Mouse (Mus musculus) myocyte (in vitro differentiated cells): ENCODE measurements around the gene Adgrg1.

ENCODE experiments used
- MAX ChIP-seq: IDR thresholded peaks from one replicate; pipeline ENCODE4 v1.6.1; 2011; ENCODE audit warnings: low read depth, mild to moderate bottlenecking, control low read depth
- MYOD1 ChIP-seq, 3 experiments: IDR thresholded peaks; one replicate each; pipeline ENCODE4 v1.6.1; 2011; ENCODE audit warnings: control low read depth in 2 of 3, low read depth in 2 of 3, mild to moderate bottlenecking in 2 of 3, moderate library complexity in 1 of 3; ENCODE audit not compliant: insufficient read length in 2 of 3, control insufficient read depth in 1 of 3
- MYOG ChIP-seq, 3 experiments: IDR thresholded peaks; one replicate each; pipeline ENCODE4 v1.6.1; 2011; ENCODE audit warnings: control low read depth in 2 of 3, low read depth in 2 of 3, mild to moderate bottlenecking in 2 of 3; ENCODE audit not compliant: insufficient read length in 2 of 3, control insufficient read depth in 1 of 3, insufficient read depth in 1 of 3
- POLR2A ChIP-seq: IDR thresholded peaks from one replicate; pipeline ENCODE4 v1.6.1; 2011; ENCODE audit warnings: low read depth, mild to moderate bottlenecking, control low read depth, moderate library complexity; ENCODE audit not compliant: insufficient read length
- TCF3 ChIP-seq: IDR thresholded peaks from one replicate; pipeline ENCODE4 v1.6.1; 2011; ENCODE audit warnings: low read depth, control low read depth; ENCODE audit not compliant: insufficient read length
- USF1 ChIP-seq: IDR thresholded peaks from one replicate; pipeline ENCODE4 v1.6.1; 2011; ENCODE audit warnings: low read depth, mild to moderate bottlenecking, control low read depth, moderate library complexity

DNA sequence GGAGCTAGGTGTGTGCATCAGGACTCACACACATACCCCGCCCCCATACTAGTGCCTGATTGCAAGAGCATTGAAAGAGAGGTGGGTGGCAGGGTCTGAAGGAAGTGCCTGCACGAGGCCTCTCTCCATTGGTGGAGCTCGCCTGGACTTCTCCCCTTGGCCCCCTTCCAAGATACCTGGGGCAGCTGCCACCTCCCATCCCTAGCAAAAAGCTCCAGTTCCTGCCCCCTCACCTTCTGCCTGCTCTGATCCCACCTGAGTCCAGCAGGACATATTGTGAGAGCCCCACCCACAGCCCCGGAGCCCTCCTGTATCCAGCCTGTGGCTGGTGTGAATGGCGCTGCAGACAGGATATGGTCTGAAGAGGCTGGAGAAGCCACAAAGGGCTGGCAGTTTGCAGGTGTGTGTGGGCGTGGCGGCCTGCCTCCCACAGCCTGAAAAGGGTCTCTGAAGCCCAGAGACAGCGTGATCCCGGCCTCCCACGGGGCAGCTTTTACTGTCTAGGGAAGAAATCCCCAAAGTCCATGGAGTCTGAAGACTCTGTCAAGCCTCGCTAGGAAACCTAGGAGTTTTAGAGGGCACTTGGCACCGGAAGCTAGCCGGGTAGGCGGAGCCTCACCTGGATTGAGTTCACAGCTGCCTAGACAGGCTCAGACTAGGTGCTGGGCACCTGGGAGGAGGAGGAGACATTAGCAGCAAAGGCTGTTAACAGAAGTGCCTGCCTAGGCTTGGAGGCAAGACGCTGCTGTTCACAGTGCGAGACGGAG is 2.3 kb downstream of the Adgrg1 start:
- TF ChIP-seq POLR2A (no peak), USF1 (no peak), TCF3 (no peak), MYOG (IDR thresholded peaks at IDR 0.05; ENCODE audit: control insufficient read depth in 1 of 3, insufficient read depth in 1 of 3, insufficient read length in 2 of 3, low read depth in 2 of 3) (no peak), MYOD1 (IDR thresholded peaks at IDR 0.05; ENCODE audit: control insufficient read depth in 1 of 3, insufficient read length in 2 of 3, low read depth in 2 of 3) (no peak), MAX (no peak)
